Mouse (Mus musculus): ENCODE data around the gene Ncor2. TPM values are rescaled to one million over a fixed set of nuclear protein-coding genes. Genes with fewer than 3 reads are reported as not detected.

Gene Ncor2
- total RNA-seq, 1 experiment from 2014 or later = 16.9 TPM

GRCm38 (mm10) chr5:125173868-125174267, 5.2 kb downstream of the Ncor2 start:
- no peak for ATAC-seq (replicated peaks; ENCODE audit: low read depth, poor library complexity, severe bottlenecking)

GRCm38 (mm10) chr5:125172831-125173615, 6.0 kb downstream of the Ncor2 start:
- ATAC-seq (replicated peaks; ENCODE audit: low read depth, poor library complexity, severe bottlenecking) = no peak

GRCm38 (mm10) chr5:125171259-125171658, 7.8 kb downstream of the Ncor2 start:
- no peak for ATAC-seq (replicated peaks; ENCODE audit: low read depth, poor library complexity, severe bottlenecking)

- ATAC-seq (replicated peaks; ENCODE audit: low read depth, poor library complexity, severe bottlenecking) = no peak
Measured at GRCm38 (mm10) chr5:125170107-125170842, 8.7 kb downstream of the Ncor2 start.

GRCm38 (mm10) chr5:125168101-125168500, 10.9 kb downstream of the Ncor2 start:
- no peak for ATAC-seq (replicated peaks; ENCODE audit: low read depth, poor library complexity, severe bottlenecking)

GRCm38 (mm10) chr5:125167524-125167923, 11.5 kb downstream of the Ncor2 start:
- ATAC-seq (replicated peaks; ENCODE audit: low read depth, poor library complexity, severe bottlenecking) = no peak

GRCm38 (mm10) chr5:125165993-125166392, 13.0 kb downstream of the Ncor2 start:
- ATAC-seq (replicated peaks; ENCODE audit: low read depth, poor library complexity, severe bottlenecking) = no peak

GRCm38 (mm10) chr5:125164465-125165167, 14.4 kb downstream of the Ncor2 start:
- peak; percentile 23; the same call in 1 of the 2 replicates for ATAC-seq (replicated peaks; ENCODE audit: low read depth, poor library complexity, severe bottlenecking)

- no peak for ATAC-seq (replicated peaks; ENCODE audit: low read depth, poor library complexity, severe bottlenecking)
Measured at GRCm38 (mm10) chr5:125163441-125164050, 15.5 kb downstream of the Ncor2 start.

- no peak for ATAC-seq (replicated peaks; ENCODE audit: low read depth, poor library complexity, severe bottlenecking)
Measured at GRCm38 (mm10) chr5:125162461-125162860, 16.6 kb downstream of the Ncor2 start.

GRCm38 (mm10) chr5:125159804-125160405, 19.1 kb downstream of the Ncor2 start:
- ATAC-seq (replicated peaks; ENCODE audit: low read depth, poor library complexity, severe bottlenecking) = no peak

- no peak for ATAC-seq (replicated peaks; ENCODE audit: low read depth, poor library complexity, severe bottlenecking)
Measured at GRCm38 (mm10) chr5:125159293-125159692, 19.7 kb downstream of the Ncor2 start.

- ATAC-seq (replicated peaks; ENCODE audit: low read depth, poor library complexity, severe bottlenecking) = peak; percentile 61
Measured at GRCm38 (mm10) chr5:125158232-125158961, 20.6 kb downstream of the Ncor2 start.

GRCm38 (mm10) chr5:125157375-125158033, 21.5 kb downstream of the Ncor2 start:
- ATAC-seq (replicated peaks; ENCODE audit: low read depth, poor library complexity, severe bottlenecking) = no peak

- ATAC-seq (replicated peaks; ENCODE audit: low read depth, poor library complexity, severe bottlenecking) = no peak
Measured at GRCm38 (mm10) chr5:125156418-125157205, 22.4 kb downstream of the Ncor2 start.

- no peak for ATAC-seq (replicated peaks; ENCODE audit: low read depth, poor library complexity, severe bottlenecking)
Measured at GRCm38 (mm10) chr5:125155451-125155850, 23.6 kb downstream of the Ncor2 start.

- no peak for ATAC-seq (replicated peaks; ENCODE audit: low read depth, poor library complexity, severe bottlenecking)
Measured at GRCm38 (mm10) chr5:125154989-125155388, 24.0 kb downstream of the Ncor2 start.

GRCm38 (mm10) chr5:125154178-125154577, 24.8 kb downstream of the Ncor2 start:
- no peak for ATAC-seq (replicated peaks; ENCODE audit: low read depth, poor library complexity, severe bottlenecking)
